Mouse (Mus musculus): ENCODE results near the gene Zfp365.

Gene Zfp365

GRCm38 (mm10) chr10:67901179-67901578, 11.3 kb downstream of the Zfp365 start:
- no peak for DNase-seq

GRCm38 (mm10) chr10:67898949-67899675, 13.3 kb downstream of the Zfp365 start:
- DNase-seq = no peak

GRCm38 (mm10) chr10:67898355-67898935, 14.0 kb downstream of the Zfp365 start:
- no peak for DNase-seq

- DNase-seq = no peak
These were observed 15.2 kb downstream of the Zfp365 start for GRCm38 (mm10) chr10:67897281-67897680.

- no peak for DNase-seq
These were observed 17.8 kb downstream of the Zfp365 start for GRCm38 (mm10) chr10:67894683-67895082.

GRCm38 (mm10) chr10:67894059-67894458, 18.4 kb downstream of the Zfp365 start:
- DNase-seq = no peak

- DNase-seq = no peak
These were observed 19.2 kb downstream of the Zfp365 start for GRCm38 (mm10) chr10:67893226-67893625.

GRCm38 (mm10) chr10:67891126-67891525, 21.3 kb downstream of the Zfp365 start:
- DNase-seq = no peak

- no peak for DNase-seq
These were observed 24.5 kb downstream of the Zfp365 start for GRCm38 (mm10) chr10:67887971-67888370.

- DNase-seq = no peak
These were observed 31.8 kb downstream of the Zfp365 start for GRCm38 (mm10) chr10:67880692-67881091.

GRCm38 (mm10) chr10:67871811-67872210, 40.7 kb downstream of the Zfp365 start:
- DNase-seq = peak; percentile 92

- DNase-seq = no peak
These were observed 44.2 kb downstream of the Zfp365 start for GRCm38 (mm10) chr10:67868234-67868633.

GRCm38 (mm10) chr10:67865841-67866240, 46.6 kb downstream of the Zfp365 start:
- DNase-seq = no peak

GRCm38 (mm10) chr10:67865063-67865462, 47.4 kb downstream of the Zfp365 start:
- DNase-seq = no peak

- DNase-seq = peak; percentile 46
These were observed 50.1 kb downstream of the Zfp365 start for GRCm38 (mm10) chr10:67862331-67862730.

- peak; percentile 91 for DNase-seq
These were observed 53.6 kb downstream of the Zfp365 start for GRCm38 (mm10) chr10:67858878-67859277.

GRCm38 (mm10) chr10:67857561-67857906, 54.9 kb downstream of the Zfp365 start:
- no peak for DNase-seq

GRCm38 (mm10) chr10:67856791-67857560, 55.5 kb downstream of the Zfp365 start:
- no peak for DNase-seq

- no peak for DNase-seq
These were observed 56.7 kb downstream of the Zfp365 start for GRCm38 (mm10) chr10:67855760-67856159.

GRCm38 (mm10) chr10:67852411-67852810, 60.1 kb downstream of the Zfp365 start:
- no peak for DNase-seq

GRCm38 (mm10) chr10:67851079-67851478, 61.4 kb downstream of the Zfp365 start:
- DNase-seq = peak; percentile 12

GRCm38 (mm10) chr10:67846016-67846650, 66.3 kb downstream of the Zfp365 start:
- peak; percentile 60 for DNase-seq

- DNase-seq = no peak
These were observed 70.9 kb downstream of the Zfp365 start for GRCm38 (mm10) chr10:67841596-67841995.

Measured in lung, postnatal 36 days (tissue).